Mouse (Mus musculus): ENCODE results near the gene Arhgap21. TPM values are rescaled to one million over a fixed set of nuclear protein-coding genes. Genes with fewer than 3 reads are reported as not detected.
"Not testable (repeated sequence)": the region's sequence is repeated elsewhere in the genome, so short reads cannot be mapped to it uniquely, and the experiment has no call there.

The Arhgap21 gene
- polyA plus RNA-seq, 1 experiment from 2014 or later, result 46.6 TPM

DNA sequence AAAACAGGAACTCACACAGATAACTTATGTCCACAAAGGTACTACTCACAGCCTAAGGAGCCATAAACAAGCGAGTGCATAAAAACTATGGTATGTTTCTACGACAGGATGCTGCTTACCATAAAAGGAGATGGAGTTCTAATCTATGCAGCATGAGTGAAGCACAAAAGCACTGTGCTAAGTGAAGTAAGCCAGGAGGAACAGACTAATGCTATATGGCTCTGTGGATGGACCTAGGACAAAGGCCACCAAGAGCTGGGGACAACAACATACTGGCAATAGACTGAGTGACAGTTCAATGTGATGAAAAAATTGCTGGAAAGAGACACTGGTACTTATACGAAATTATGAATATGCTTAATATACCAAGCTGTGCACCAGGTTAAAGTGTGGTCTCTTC is 19.5 kb downstream of the Arhgap21 start:
- peaks cover 19% of the 10 kb centered on the region for H3K4me1 ChIP-seq
- no peak overlapping the region for H3K27ac ChIP-seq

DNA sequence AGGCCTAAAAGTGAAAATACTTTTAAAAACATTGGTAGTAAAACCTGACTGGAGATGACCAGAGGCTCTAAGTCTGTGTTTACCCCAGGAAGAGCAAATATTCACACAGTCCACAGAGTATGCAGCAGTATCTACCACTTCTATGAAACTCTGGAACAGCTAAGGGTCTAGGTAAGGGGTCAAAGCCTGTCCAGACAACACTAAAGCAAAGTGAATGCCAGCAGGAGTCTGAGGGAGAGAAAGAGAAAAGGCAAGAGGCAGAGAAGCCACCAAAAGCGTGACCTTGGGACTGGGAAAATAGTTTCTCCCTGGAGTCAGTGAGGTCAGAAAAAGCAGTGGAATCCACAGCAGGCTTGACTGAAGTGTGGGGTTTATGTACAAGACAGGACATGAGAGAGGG is 21.6 kb downstream of the Arhgap21 start:
- no peak overlapping the region for H3K4me3 ChIP-seq
- H3K9ac ChIP-seq, result no peak overlapping the region
- no peaks in the 10 kb centered on the region for H3K9me3 ChIP-seq
- no peak for ATAC-seq (replicated peaks)
- H3K36me3 ChIP-seq (replicated peaks), result no peaks in the 10 kb centered on the region
- WGBS, result 71% methylated on average over 1 of the region's 1 CpGs
- H3K27ac ChIP-seq, result no peak overlapping the region
- no peak overlapping the region for H3K4me2 ChIP-seq
- peaks cover 36% of the 10 kb centered on the region for H3K4me1 ChIP-seq
- no peaks in the 10 kb centered on the region for H3K27me3 ChIP-seq (replicated peaks)

More for the DNA sequence above, 19.5 kb downstream of the Arhgap21 start:
- 87% methylated on average over 3 of the region's 3 CpGs for WGBS
- Histone ChIP-seq H3K9me3 (no peaks in the 10 kb centered on the region), H3K4me2 (no peak overlapping the region), H3K9ac (no peak overlapping the region), H3K36me3 (replicated peaks) (no peaks in the 10 kb centered on the region), H3K4me3 (no peak overlapping the region), H3K27me3 (replicated peaks) (no peaks in the 10 kb centered on the region)
- no peak for ATAC-seq (replicated peaks)

DNA sequence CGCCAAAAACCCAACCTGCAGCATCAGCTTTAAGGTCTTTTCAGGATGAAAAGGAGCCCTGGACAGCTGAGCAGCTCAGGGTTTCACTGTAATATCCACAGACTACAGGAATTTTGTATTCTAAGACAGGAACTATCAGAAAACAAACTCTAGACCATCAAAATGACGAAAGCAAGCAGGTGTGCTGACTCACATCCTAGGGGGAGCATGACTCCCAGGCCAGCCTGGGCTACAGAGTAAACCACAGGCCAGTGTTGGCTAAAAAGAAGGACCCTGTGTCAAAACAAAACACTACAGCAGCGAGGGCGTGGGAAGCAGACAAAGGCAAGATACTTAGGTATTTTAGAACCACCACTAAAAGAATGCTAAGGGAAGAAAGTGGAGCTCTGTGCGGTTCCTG is 23.1 kb downstream of the Arhgap21 start:
- Histone ChIP-seq H3K27ac (no peak overlapping the region), H3K4me3 (no peak overlapping the region), H3K9me3 (no peaks in the 10 kb centered on the region), H3K9ac (no peak overlapping the region), H3K4me2 (no peak overlapping the region), H3K27me3 (replicated peaks) (no peaks in the 10 kb centered on the region), H3K4me1 (peaks cover 35% of the 10 kb centered on the region), H3K36me3 (replicated peaks) (no peaks in the 10 kb centered on the region)
- ATAC-seq (replicated peaks), result no peak
- 90% methylated on average over 5 of the region's 5 CpGs for WGBS

DNA sequence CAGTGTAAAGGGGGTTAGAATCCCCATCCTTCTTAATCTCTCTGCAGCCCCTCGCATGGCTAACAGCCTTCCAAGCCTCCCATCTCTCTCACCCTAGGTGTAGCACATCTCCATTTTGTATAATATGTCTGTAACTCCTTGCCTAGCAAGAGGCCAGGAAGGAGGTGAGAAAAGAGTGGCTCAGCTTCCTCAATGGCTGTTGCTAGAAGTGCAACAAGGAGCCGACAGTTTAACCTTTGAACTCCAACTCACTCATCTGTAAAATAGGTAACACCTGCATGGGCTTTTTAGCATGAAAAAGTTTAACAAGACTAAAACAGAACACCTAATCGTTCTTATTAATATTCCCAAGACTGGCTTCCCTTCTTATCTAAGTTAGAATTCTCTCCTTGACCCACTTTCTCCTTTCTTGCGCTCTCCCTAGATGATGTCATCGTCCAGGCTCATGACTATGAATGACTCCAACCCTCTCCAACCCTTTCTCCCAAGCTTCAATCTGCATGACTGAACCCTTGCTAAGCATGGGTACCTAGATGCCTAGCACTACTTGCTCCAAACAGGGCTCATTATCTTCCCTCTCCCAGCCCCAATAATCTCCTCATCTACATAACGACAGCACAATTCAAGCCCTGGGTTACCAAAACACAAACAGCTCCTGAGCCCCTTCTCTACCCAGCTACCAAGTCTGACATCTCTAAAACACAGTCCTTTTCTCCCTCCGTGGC is 24.8 kb downstream of the Arhgap21 start:
- Histone ChIP-seq H3K4me3 (no peak overlapping the region), H3K4me2 (no peak overlapping the region), H3K9me3 (no peaks in the 10 kb centered on the region), H3K9ac (no peak overlapping the region), H3K27me3 (replicated peaks) (no peaks in the 10 kb centered on the region), H3K27ac (peak overlapping the region; percentile 57), H3K36me3 (replicated peaks) (no peaks in the 10 kb centered on the region), H3K4me1 (peaks cover 35% of the 10 kb centered on the region)
- peak; percentile 37 for ATAC-seq (replicated peaks)
- 14% methylated on average over 7 of the region's 7 CpGs for WGBS

DNA sequence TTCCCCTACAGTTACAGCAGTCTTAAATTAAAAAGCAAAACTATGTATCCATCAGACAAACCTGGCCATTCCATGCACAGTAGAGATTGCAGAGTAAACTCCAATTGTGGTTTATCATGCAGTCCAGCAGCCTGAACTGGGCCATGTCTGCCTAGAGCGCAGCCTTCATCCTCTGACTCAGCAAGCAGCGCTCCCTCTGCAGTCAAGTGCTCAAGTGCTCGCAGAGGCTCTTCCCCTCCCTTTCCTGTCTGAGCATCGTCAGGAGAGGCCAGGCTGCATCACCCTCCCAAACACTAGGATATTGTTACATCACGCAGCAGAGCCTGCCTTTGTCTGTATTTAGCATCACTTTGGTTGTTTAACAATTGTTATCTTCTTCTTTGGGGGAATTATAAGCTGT is 25.5 kb downstream of the Arhgap21 start:
- peak; percentile 81 for ATAC-seq (replicated peaks)
- Histone ChIP-seq H3K4me2 (no peak overlapping the region; the same call in 1 of the 2 replicates), H3K9ac (no peak overlapping the region), H3K27ac (peak overlapping the region; percentile 57; the same call in 1 of the 2 replicates), H3K4me1 (peaks cover 35% of the 10 kb centered on the region), H3K4me3 (no peak overlapping the region), H3K9me3 (no peaks in the 10 kb centered on the region), H3K36me3 (replicated peaks) (no peaks in the 10 kb centered on the region), H3K27me3 (replicated peaks) (no peaks in the 10 kb centered on the region)
- 10% methylated on average over 5 of the region's 5 CpGs for WGBS

DNA sequence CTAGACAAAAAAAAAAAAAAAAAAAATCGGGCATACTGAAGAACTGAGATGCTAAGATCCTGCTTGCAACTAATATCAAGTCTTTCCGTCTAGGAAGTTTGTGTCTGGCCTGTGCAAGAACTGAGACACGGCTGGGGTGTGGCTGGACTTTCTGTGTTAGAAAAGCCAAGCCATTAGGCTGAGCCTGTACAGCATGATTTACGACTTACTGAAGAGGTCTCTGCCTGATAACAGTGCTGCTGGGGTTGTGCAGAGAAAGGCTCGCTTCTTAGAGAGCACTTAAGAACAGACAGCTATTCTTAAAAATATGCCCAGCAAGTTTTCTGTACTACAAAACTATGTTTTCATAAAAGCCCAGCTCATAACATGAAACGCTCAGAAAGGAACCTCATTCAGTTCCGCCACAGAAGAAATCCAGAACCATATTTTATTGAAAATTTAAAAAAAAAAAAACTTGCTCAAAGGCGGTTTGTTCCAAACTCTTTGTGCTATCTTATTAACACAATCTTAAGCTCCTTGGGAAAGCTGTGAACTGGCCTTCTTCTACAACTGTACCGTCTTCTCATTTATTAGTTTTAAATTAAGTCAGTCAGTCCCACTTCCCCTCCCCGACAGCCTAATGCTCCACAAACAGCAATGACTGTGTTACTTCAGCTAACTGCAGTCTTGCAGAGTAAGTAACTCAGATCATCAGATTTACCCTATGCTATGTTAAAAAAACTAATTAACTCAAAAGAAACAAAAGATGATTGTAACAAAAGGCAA is 26.1 kb downstream of the Arhgap21 start:
- Histone ChIP-seq H3K4me2 (no peak overlapping the region; the same call in 1 of the 2 replicates), H3K27me3 (replicated peaks) (no peaks in the 10 kb centered on the region), H3K9ac (no peak overlapping the region), H3K4me3 (no peak overlapping the region), H3K27ac (peak overlapping the region; percentile 57; the same call in 1 of the 2 replicates), H3K36me3 (replicated peaks) (no peaks in the 10 kb centered on the region), H3K9me3 (no peaks in the 10 kb centered on the region), H3K4me1 (peaks cover 35% of the 10 kb centered on the region)
- no peak for ATAC-seq (replicated peaks)
- WGBS, result 63% methylated on average over 10 of the region's 10 CpGs

DNA sequence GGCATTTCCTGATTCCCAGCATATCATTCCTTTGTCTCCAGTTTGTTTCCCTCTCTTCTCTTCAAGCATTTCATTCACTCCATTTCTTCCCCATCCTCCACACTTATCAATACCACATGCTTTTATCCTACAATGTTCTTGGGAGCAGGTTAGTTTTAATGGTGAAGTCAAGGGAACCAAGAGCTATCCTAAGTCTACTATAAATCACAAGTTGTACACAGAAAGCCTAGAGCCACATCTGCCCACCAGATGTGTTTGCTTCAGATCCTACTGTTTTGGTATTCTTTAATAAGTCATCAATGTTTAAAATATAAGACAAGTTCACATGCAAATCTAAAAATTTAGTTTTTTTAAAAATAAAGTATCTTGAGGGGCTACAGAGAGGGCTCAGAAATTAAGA is 27.6 kb downstream of the Arhgap21 start:
- Histone ChIP-seq H3K27me3 (replicated peaks) (no peaks in the 10 kb centered on the region), H3K9me3 (no peaks in the 10 kb centered on the region), H3K36me3 (replicated peaks) (no peaks in the 10 kb centered on the region), H3K4me2 (no peak overlapping the region), H3K9ac (no peak overlapping the region), H3K4me1 (peaks cover 35% of the 10 kb centered on the region), H3K27ac (no peak overlapping the region), H3K4me3 (no peak overlapping the region)
- ATAC-seq (replicated peaks), result no peak

DNA sequence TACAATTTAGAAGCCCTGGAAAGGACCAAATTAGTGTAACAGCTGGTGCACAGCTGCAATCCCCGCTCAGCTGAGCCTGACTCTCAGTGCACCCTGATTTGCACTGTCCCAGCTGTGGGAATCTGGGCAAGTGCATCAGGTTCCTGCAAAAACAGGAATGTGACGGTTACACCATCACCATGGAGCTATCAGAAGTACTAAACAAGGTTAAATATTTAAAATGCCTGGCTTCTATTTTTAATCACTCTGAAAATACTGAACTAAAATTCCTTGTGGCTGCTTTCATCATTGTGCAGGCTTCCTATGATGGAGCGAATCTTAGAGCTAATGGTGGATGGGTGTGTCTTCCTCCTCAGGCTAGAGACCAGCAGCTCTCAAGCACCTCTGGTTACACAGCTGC is 29.3 kb downstream of the Arhgap21 start:
- Histone ChIP-seq H3K27ac (no peak overlapping the region), H3K36me3 (replicated peaks) (no peaks in the 10 kb centered on the region), H3K27me3 (replicated peaks) (no peaks in the 10 kb centered on the region), H3K9me3 (no peaks in the 10 kb centered on the region), H3K9ac (no peak overlapping the region), H3K4me3 (no peak overlapping the region), H3K4me1 (peaks cover 34% of the 10 kb centered on the region), H3K4me2 (no peak overlapping the region)
- ATAC-seq (replicated peaks), result no peak
- 77% methylated on average over 3 of the region's 3 CpGs for WGBS

DNA sequence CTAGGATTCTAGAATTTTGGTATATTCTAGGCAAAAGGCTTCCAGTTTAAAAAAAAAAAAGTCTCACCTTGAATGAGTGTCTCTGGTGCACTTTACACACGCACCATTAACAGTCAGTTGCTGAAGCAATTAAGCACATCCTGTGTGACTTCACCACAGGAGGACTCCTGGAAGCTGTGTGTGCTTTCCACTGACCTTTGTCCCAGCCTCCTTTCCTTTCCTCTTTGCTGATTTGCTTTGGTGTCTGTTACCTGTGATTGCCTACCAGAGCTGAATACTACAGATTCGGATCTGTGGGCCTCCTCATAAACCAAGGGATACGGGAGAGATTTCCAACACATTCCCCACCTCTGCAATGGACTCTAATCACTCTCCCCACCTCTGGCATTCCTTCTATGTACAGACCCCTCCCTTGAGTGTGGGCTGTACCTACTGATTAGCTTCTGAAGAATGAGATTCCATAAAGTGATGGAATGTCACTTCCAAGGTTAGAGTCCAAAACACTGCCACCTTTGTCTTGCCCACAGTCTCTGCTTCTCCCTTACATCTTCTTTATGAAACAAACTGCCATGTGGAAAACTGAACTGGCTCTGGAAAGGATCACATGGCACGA is 32.0 kb downstream of the Arhgap21 start:
- Histone ChIP-seq H3K4me1 (peaks cover 13% of the 10 kb centered on the region), H3K27me3 (replicated peaks) (no peaks in the 10 kb centered on the region), H3K27ac (no peak overlapping the region), H3K9me3 (no peaks in the 10 kb centered on the region), H3K4me3 (no peak overlapping the region), H3K9ac (no peak overlapping the region), H3K4me2 (no peak overlapping the region), H3K36me3 (replicated peaks) (no peaks in the 10 kb centered on the region)
- ATAC-seq (replicated peaks), result no peak
- WGBS, result 81% methylated on average over 4 of the region's 4 CpGs

DNA sequence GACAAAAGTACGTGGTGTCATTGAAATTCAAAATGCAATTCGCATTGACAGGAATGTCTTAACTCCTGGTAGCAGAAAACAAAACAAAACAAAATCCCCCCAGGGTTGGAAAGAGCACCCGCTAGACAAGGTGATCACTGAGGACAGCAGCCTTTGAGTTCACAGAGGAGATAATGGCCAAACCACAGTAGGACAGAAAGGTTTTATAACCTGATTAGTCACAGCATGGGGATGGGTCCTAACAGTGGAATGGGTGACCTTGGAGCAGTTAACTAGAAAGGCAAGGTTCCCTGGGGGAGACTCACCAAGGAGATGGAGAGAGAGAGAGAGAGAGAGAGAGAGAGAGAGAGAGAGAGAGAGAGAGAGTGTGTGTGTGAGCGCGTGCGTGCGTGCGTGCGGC is 34.3 kb downstream of the Arhgap21 start:
- no peaks in the 10 kb centered on the region for H3K9me3 ChIP-seq
- H3K9ac ChIP-seq, result no peak overlapping the region
- no peak for ATAC-seq (replicated peaks)
- WGBS, result 59% methylated on average over 9 of the region's 9 CpGs
- H3K4me3 ChIP-seq, result no peak overlapping the region
- H3K36me3 ChIP-seq (replicated peaks), result no peaks in the 10 kb centered on the region
- H3K27me3 ChIP-seq (replicated peaks), result no peaks in the 10 kb centered on the region
- H3K4me2 ChIP-seq, result no peak overlapping the region
- H3K4me1 ChIP-seq, result peaks cover 9% of the 10 kb centered on the region
- H3K27ac ChIP-seq, result no peak overlapping the region

DNA sequence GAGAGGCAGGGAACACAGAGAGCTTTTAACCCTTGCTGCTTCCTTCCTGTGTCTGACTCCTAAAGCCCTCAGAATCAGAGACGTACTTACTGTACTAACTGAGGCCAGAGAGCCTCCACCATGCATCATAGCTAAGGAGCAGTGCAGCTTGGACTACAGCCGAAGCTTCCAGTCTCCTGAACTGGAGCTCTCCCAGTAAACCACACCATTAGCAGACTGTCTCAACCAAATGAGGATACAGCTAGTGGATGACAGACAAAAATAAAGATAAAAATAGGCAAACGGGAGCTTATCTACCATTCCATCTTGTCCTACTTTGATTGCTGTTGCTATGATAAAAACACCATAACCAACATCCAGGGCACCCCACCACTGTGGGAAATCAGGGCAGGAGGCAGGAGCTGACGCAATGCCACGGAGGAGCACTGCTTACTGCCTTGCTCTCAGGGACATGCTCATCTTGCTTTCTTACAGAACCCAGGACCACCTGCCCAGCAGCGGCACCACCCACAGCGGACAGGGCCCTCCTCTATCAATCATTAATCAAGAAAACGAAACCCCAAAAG is 35.9 kb downstream of the Arhgap21 start:
- Histone ChIP-seq H3K4me1 (peaks cover 6% of the 10 kb centered on the region), H3K9me3 (no peaks in the 10 kb centered on the region), H3K27me3 (replicated peaks) (no peaks in the 10 kb centered on the region), H3K36me3 (replicated peaks) (no peaks in the 10 kb centered on the region), H3K4me2 (no peak overlapping the region), H3K9ac (no peak overlapping the region), H3K27ac (no peak overlapping the region), H3K4me3 (no peak overlapping the region)
- 94% methylated on average over 8 of the region's 8 CpGs for WGBS
- ATAC-seq (replicated peaks), result no peak

DNA sequence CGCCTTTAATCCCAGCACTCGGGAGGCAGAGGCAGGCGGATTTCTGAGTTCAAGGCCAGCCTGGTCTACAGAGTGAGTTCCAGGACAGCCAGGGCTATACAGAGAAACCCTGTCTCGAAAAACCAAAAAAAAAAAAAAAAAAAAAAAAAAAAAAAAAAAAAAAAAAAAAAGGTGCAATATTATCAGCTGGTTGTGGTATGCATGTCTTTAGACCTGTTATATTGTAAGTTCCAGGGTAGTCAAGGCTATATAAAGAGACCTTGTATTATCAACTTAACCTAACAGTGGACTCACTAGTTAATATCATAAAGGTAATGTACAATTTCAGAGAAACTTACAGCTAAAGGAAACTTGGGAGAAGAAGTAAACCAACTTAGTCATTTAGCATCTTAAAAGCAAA is 36.9 kb downstream of the Arhgap21 start:
- H3K36me3 ChIP-seq (replicated peaks); H3K9me3 ChIP-seq; H3K4me2 ChIP-seq; H3K27ac ChIP-seq; H3K27me3 ChIP-seq (replicated peaks); ATAC-seq (replicated peaks); H3K4me1 ChIP-seq; H3K9ac ChIP-seq; H3K4me3 ChIP-seq: not testable (repeated sequence)
- WGBS, result 95% methylated on average over 3 of the region's 4 CpGs

Data from midbrain, embryonic 15.5 days (tissue).